Mouse (Mus musculus): ENCODE data around the gene Dmrta2.

The Dmrta2 gene

DNA sequence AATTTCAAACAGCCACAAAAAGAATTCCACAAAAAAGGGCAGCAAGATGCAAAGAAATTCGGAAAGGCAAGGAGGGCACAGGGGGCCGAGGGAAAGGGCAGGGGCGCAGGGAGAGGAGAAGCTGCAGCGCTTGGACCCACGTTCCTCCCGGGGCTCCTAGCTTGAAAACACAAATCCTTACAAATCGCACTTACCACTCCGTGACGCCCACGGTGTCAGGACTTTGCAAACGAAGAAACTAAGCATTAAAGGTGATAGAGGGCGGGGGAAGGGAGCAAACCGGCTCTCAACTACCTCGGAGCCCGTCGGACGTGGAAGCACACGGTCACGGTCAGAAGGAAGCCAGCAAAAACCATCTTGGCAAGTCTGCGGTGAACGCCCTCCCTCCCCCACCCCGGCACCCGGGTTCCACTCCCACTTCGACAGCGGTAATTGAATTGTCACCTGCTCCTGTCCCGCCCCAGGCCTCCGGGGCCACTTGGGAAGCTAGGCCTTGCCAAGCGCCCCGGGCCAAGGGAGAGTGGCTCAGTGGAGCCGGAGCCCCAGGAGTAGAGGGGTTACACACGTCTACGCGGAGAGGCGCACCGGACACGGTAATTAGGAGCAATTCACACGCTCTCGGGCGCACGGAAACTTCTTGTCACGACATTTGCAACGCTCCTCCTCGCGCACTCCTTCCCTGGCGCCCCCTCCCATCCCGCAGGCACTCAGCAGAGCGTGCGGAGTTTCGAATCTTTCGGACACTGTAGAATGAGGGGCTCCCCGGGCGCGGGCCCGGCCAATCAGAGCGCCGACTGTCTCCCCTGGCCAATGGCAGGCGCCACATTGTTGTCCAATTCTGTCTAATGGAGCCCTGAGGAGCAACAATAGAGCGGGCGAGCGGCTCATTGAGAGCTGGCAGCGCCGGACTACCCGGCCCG, at the start of gene Dmrta2:
Dmrta2 (plus strand) TSS at position 906 of the 920 bp plus-strand sequence.
- DNase-seq: peak; percentile 9 to 11

- no peak for DNase-seq
Measured at GRCm38 (mm10) chr4:109929058-109929457, 48.8 kb upstream of the Dmrta2 start.

- peak; percentile 6 to 8 for DNase-seq
Measured at GRCm38 (mm10) chr4:109930445-109930844, 47.4 kb upstream of the Dmrta2 start.

- no peak for DNase-seq
Measured at GRCm38 (mm10) chr4:109930935-109931334, 46.9 kb upstream of the Dmrta2 start.

DNA sequence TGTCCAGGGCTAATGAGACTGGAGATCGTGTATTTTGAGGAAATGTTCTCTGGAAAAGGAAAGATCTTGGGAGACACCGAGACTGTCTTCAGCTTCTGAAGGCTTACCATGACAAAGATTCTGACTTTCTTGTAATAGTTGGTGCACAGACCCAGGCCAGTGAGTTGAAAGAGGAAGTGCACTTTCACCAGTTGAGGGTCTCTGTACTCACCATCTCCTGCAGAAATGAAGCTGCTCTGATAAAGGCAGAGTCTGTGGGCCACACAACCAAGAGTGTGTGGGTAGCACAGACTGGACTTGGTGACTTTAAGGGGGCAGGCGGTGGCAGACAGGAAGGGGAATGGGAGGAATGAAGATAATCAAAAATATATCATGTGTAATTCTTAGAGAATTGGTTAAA, 41.3 kb upstream of the Dmrta2 start:
- no peak for DNase-seq

- no peak for DNase-seq
Measured at GRCm38 (mm10) chr4:109939291-109939690, 38.6 kb upstream of the Dmrta2 start.

GRCm38 (mm10) chr4:109945554-109945953, 32.3 kb upstream of the Dmrta2 start:
- no peak for DNase-seq

DNA sequence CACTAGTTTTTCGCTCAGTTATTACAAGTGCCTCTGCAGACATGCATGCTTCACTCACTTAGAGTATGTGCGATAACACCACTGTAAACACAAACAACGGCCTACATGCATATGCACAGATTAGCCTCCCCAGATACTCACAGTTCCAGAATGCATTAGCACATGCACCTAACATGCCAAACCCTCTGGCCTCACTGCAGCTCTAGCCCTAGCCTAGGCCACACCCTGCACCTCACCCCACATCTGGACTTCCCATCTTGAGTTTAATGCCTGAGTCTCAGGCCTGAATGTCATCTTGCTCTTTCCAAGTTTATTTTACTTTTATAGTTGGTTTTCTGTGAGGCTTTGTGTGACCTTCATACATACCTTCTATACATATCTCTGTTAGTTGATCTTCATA, 28.5 kb upstream of the Dmrta2 start:
- DNase-seq: no peak

GRCm38 (mm10) chr4:109953509-109953908, 24.3 kb upstream of the Dmrta2 start:
- no peak for DNase-seq

DNA sequence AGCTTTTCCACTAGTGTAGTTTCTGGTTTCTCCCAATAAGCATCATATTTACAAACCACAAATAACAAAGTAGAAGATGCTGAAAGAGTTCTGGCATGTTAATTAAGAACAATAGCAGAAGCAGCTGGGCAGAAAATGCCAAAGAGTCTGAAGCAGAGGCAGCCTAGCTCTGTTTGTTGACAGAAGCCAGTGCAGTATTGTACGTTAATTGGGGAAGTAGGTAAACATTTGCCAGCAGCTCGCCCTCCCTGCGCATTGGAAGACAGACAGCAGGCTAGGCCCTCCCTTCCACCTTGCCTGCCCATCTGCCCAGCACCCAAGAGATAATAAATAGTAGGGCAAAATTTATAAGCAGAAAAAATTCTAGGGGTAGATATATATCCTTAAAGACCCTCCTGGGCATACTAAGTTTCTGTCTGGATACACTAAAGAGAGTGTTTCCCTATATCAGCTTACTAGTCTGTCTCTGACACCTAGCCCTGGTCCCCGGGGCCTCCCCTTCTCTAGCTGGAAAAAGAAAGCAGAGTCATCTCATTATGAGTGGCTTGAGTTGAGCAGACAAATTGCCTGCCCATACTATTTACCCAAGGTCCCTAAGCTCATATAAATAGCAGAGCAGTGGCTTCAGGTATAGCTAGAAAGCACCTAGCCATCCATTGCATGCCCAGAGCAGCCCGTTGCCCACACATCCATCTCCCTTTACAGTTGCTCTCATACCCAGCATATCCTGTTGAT, 17.5 kb upstream of the Dmrta2 start:
- DNase-seq: no peak

DNA sequence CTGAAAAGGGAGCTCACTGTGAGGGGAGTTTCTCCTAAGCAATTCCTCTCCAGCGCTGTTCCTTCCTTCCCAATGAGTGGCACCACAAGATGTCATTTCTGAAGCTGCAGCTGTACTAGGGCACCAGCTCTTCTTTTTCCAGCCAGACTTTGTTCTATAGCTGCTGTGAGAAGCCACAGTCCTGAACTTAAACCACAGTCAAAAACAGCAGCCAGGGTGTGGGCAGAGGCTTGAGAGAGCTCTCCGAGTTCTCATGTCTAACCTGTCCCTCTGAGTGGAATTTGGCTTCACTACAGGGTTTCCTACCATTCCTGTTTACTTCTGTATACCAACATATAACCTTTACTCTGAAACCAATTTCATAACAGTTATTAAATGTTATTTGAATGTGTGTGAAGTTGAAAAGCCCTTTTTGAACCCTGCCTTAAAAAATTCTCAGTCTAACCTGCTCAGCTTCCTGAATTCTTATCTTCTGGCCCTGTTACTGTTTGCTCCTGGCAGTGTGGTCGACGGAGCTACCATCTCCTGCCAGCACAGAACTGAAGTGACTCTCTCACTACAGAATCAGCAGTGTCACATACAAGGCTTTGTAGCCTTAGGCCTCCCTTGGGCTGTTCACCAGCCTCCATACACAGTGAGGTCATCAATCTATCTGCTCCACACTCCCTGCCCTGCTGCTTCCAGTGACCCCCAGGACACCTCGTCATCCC, 14.1 kb upstream of the Dmrta2 start:
- DNase-seq: no peak

GRCm38 (mm10) chr4:109969561-109969960, 8.3 kb upstream of the Dmrta2 start:
- no peak for DNase-seq

DNA sequence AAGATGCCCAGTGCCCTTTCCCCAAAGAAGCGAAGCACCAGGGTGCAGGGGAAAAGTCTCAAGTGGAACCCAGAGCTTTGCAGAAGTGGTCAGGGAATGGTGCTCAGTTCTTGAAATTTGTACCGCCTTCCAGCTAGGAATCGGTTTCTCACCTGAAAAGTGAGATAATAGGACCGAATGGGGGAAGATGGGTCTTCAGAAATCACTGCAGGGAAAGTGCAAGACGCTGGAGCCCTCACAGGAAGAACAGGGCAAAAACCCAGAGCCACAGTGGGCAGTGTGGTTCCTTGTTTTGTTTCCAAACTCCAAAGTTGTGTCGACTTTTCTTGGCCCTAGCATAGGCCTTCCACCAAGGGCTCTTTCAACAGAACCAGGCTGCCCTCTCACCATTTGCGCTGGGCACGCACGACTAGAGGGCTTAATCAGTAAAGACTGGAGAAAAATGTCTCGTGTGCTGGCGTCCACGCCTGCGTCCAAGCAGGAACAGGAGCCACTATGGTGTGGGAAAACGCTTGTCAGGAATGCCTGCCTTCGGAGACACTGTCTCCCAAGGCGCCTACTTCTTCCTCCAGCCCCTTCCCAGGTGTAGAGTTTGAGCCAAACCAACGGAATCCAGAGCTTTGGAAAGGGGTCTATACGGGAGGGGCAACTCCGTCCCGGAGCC, 3.7 kb upstream of the Dmrta2 start:
- DNase-seq: no peak

- DNase-seq: peak in 1 of 2 experiments; percentile 1
Measured at GRCm38 (mm10) chr4:109974655-109975380, 3.0 kb upstream of the Dmrta2 start.

DNA sequence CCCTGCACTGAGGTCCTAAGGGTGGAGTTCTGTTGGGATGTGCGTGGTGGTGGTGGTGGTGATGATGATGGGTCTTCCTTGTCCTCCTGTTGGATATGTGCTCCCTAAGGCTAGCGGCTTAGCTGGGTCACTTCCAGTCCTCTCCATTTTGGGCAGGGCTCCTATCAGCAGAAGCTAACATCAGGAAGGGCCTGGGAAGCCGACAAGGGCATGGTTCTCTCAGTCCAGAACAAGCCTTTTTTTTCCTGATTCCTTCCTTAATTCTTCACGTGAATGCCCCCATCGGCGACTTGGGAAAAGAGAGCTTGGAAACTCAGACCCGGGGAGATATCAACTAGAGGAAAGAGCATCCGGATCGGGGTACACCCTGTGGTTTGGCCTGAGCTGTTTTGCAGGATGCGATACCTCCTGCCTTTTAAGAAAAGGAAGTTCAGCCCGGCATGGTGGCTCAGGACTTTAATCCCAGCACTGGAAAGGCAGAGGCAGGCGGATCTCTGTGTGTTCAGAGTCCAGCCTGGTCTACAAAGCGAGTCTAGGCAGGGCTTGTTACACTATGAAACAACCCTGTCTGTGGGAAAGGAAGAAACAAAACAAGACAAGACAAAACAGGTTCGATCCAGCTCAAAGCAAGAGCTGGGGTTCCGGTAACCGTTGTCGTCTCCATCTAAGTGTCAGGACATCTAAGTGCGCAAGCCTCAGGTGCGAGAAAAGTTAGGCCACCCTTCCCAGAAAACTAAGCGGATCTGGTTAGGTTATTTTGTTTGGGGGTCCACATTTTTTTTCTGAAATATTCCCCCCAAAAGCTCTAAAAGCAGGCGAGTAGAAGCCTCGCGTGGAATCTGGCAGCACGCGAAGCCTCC, 2.2 kb upstream of the Dmrta2 start:
- DNase-seq: no peak

DNA sequence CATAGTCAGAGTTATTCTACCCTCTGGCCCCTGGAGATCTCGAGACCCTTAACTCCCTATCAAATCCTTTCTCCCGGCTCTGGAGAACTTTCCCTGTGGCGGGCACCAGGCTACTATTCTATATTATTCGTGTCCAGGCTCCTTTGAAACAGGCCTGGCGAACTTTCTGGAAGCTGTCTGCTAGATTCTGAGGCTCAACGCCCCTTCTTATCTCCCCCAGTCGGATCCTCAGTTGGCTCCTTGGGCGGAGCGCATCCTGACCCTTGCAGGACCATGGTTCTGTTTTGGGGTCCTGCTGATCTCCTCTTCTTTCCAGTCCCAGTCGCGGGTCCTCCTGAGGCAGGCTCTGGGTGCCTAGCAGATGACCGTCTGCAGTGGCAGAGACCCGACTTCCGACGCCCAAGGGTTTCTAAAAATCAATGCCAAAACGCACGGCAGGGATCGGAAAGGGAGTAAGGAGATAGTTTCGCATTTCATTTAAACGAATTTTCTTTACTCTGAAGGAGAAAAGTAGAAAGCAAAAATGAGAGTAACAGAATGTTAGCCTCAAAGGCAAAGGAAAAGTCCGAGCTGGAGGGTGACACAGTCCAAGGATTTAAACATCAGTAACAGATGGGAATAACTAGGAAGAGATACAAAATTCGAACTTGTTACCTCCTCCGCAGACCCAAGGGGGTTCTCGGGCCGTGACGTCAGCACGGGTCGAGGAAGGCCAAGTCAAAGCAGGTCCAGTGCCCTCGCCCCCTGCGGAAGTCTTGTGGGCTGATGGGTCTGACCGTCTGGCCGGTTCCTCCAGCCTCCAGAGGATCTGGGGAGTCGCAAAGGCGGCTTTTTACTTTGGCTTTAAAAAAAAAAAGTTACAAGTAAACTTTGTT, 1.3 kb upstream of the Dmrta2 start:
- DNase-seq: peak in 1 of 2 experiments; percentile 6

- DNase-seq: peak in 1 of 2 experiments; percentile 1
Measured at GRCm38 (mm10) chr4:109978068-109978857, 410 bp downstream of the Dmrta2 start.

GRCm38 (mm10) chr4:109978858-109979340, 1.0 kb downstream of the Dmrta2 start:
- no peak for DNase-seq

All from B cell, adult 2 months (primary cell).